Mouse (Mus musculus) intestine, embryonic 15.5 days (tissue): Measurements from ENCODE around the gene Irs2. TPM values are rescaled to one million over a fixed set of nuclear protein-coding genes. Genes with fewer than 3 reads are reported as not detected.

Source experiments
- ATAC-seq: fragments of 200-750 bp; cut with Nextera tagmentation; 2 replicates; pipeline ENCODE4 v1.8.0; 2017; ENCODE audit warnings: moderate TSS enrichment, moderate library complexity
- H3K27ac ChIP-seq: fragments of 300-500 bp; sonication (generic); 2 replicates; pipeline ENCODE4 v1.5.1; 2015; ENCODE audit warnings: mild to moderate bottlenecking, inconsistent platforms
- H3K27me3 ChIP-seq: fragments of 300-500 bp; sonication (generic); replicated peaks from 2 replicates; pipeline ENCODE4 v1.6.1; 2015; ENCODE audit warnings: inconsistent platforms
- H3K36me3 ChIP-seq: fragments of 300-500 bp; sonication (generic); 2 replicates; pipeline ENCODE4 v1.6.1; 2015; ENCODE audit warnings: inconsistent platforms
- H3K4me1 ChIP-seq: fragments of 300-500 bp; sonication (generic); replicated peaks from 2 replicates; pipeline ENCODE4 v1.6.1; 2015; ENCODE audit warnings: inconsistent platforms
- H3K4me2 ChIP-seq: fragments of 300-500 bp; sonication (generic); replicated peaks from 2 replicates; pipeline ENCODE4 v1.6.1; 2015; ENCODE audit warnings: mild to moderate bottlenecking, inconsistent platforms
- H3K4me3 ChIP-seq: fragments of 300-500 bp; sonication (generic); replicated peaks from 2 replicates; pipeline ENCODE4 v1.5.1; 2015; ENCODE audit warnings: inconsistent platforms
- H3K9ac ChIP-seq: fragments of 300-500 bp; sonication (generic); 2 replicates; pipeline ENCODE4 v1.6.1; 2015; ENCODE audit warnings: inconsistent platforms
- H3K9me3 ChIP-seq: fragments of 300-500 bp; sonication (generic); 2 replicates; pipeline ENCODE4 v1.6.1; 2016; ENCODE audit warnings: inconsistent platforms
- WGBS: fragments of 180-500 bp; shearing (Covaris S2); methylation state at CpG from one replicate; pipeline ENCODE4 v1.1.7; 2015; 5-methylcytosine and 5-hydroxymethylcytosine counted together
- polyA plus RNA-seq: library from polyadenylated mRNA; unstranded; fragments of >200 nt; fragmentation: Nextera tagmentation; extraction: Ambion mirVana; gene quantifications from 2 replicates; pipeline ENCODE4 v1.2.1, GENCODE M21; 2015

Irs2 gene
- polyA plus RNA-seq, 1 experiment from 2014 or later: 6.1 TPM

- H3K4me1 ChIP-seq: peaks cover 39% of the 10 kb centered on the region
- H3K27ac ChIP-seq: peak overlapping the region; percentile 14; the same call in 1 of the 2 replicates
- ATAC-seq: no peak
These were observed 12.5 kb downstream of the Irs2 start for GRCm38 (mm10) chr8:10995756-10996155.

DNA sequence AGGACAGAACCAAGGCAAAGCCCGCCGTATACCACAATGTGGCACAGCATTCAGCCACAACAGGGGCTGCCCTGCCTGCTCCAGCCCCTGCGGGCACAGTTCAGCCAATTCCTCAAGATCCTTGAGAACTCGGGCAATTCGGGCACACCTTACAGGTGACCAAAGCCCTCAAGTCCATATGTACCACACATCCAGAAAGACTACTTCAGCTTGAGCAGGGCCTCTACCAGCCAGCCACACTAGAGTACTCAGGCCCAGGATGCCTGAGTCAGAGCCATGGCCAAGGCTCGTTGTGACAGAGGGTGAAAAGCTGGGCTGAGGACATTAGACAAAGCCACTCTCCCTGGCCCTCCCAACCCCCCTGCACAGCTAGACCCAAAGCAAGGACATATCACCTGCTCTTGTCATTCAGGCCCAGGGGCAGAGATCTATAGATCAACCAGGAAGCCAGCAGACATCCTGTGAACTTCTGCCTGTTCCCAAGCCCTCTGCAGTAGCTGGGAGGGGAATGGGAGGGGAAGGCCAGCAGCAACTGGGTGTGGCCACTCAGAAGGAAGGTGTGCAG is 13.8 kb downstream of the Irs2 start:
- Histone ChIP-seq H3K4me2 (no peak overlapping the region), H3K27me3 (no peaks in the 10 kb centered on the region), H3K4me3 (no peak overlapping the region), H3K27ac (no peak overlapping the region), H3K4me1 (peaks cover 40% of the 10 kb centered on the region), H3K36me3 (0 out of 2 replicates have a peak, but pooled peaks cover 5% of the 10 kb centered on the region), H3K9me3 (no peaks in the 10 kb centered on the region), H3K9ac (no peak overlapping the region; the same call in 1 of the 2 replicates)
- WGBS: 93% methylated on average over 6 of the region's 6 CpGs
- ATAC-seq: peak; percentile 53

More at GRCm38 (mm10) chr8:10995756-10996155, 12.5 kb downstream of the Irs2 start:
- no peaks in the 10 kb centered on the region for H3K27me3 ChIP-seq
- no peak overlapping the region for H3K4me3 ChIP-seq
- WGBS: 53% methylated on average over 2 of the region's 2 CpGs
- no peaks in the 10 kb centered on the region for H3K9me3 ChIP-seq
- 0 out of 2 replicates have a peak, but pooled peaks cover 5% of the 10 kb centered on the region for H3K36me3 ChIP-seq
- no peak overlapping the region for H3K9ac ChIP-seq
- no peak overlapping the region for H3K4me2 ChIP-seq

DNA sequence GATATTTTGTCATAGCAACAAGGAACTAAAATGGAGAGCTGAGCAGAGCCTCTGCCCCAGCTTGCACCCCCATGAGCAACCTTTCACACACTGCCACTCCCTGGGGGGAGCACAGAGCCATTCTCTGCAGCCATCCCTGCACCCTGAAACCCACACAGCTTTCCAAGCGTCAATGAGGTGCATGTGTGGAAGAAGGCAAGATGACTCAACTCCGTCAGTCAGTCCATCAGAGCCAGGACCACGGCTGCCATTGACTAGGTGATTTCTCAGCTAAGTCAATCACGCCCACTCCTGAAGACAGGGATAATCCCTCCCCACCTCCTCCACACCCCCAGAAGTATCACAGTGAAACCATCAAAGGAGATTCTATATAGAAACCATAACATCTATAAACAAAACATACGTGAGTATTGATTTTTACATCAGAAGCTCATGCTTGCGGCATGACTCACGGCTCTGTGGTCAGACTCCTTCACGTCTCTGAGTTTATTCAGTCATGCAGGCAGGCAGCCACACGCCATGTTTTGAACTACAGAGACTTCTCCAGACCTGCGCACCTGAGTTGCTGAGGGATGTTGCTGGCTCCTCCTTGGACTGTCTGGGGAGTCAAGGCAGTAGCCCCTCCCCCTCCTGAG is 14.6 kb downstream of the Irs2 start:
- H3K27me3 ChIP-seq: no peaks in the 10 kb centered on the region
- no peak overlapping the region for H3K4me2 ChIP-seq
- WGBS: 78% methylated on average over 10 of the region's 10 CpGs
- H3K36me3 ChIP-seq: 0 out of 2 replicates have a peak, but pooled peaks cover 5% of the 10 kb centered on the region
- no peak overlapping the region for H3K4me3 ChIP-seq
- peaks cover 43% of the 10 kb centered on the region for H3K4me1 ChIP-seq
- H3K9me3 ChIP-seq: no peaks in the 10 kb centered on the region
- no peak overlapping the region for H3K9ac ChIP-seq
- no peak overlapping the region for H3K27ac ChIP-seq
- ATAC-seq: no peak

GRCm38 (mm10) chr8:10992081-10992480 is 16.2 kb downstream of the Irs2 start:
- 76% methylated on average over 8 of the region's 8 CpGs for WGBS
- Histone ChIP-seq H3K27ac (no peak overlapping the region), H3K27me3 (no peaks in the 10 kb centered on the region), H3K9ac (no peak overlapping the region), H3K9me3 (no peaks in the 10 kb centered on the region), H3K4me3 (no peak overlapping the region), H3K4me2 (no peak overlapping the region), H3K36me3 (no peaks in the 10 kb centered on the region), H3K4me1 (peaks cover 48% of the 10 kb centered on the region)
- ATAC-seq: no peak

DNA sequence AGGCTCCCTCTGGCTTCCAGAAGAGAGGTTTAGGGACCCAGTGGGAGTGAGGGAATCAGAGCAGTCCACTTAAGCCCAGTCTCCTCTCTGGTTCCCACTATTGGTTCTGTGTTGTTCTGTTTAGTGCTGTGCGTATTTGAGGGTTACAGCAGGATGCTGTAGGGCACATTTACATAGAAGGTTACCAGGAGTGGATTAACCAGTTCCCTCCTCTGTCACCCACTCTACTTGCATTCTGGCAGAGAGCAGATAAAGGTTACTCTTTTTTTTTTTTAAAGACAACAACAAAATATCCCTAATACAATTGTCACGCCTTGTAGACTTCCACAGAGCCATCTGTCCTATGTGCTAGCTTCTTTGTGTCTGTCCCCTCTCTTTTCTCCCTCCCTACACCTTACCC is 16.9 kb downstream of the Irs2 start:
- no peak for ATAC-seq
- 75% methylated on average over 2 of the region's 2 CpGs for WGBS
- no peaks in the 10 kb centered on the region for H3K9me3 ChIP-seq
- peaks cover 5% of the 10 kb centered on the region for H3K36me3 ChIP-seq
- no peak overlapping the region for H3K4me2 ChIP-seq
- H3K27ac ChIP-seq: no peak overlapping the region
- H3K4me3 ChIP-seq: no peak overlapping the region
- no peaks in the 10 kb centered on the region for H3K27me3 ChIP-seq
- peaks cover 45% of the 10 kb centered on the region for H3K4me1 ChIP-seq
- 0 out of 2 replicates have a peak overlapping the region, but pooled peaks have one; percentile 0 for H3K9ac ChIP-seq

DNA sequence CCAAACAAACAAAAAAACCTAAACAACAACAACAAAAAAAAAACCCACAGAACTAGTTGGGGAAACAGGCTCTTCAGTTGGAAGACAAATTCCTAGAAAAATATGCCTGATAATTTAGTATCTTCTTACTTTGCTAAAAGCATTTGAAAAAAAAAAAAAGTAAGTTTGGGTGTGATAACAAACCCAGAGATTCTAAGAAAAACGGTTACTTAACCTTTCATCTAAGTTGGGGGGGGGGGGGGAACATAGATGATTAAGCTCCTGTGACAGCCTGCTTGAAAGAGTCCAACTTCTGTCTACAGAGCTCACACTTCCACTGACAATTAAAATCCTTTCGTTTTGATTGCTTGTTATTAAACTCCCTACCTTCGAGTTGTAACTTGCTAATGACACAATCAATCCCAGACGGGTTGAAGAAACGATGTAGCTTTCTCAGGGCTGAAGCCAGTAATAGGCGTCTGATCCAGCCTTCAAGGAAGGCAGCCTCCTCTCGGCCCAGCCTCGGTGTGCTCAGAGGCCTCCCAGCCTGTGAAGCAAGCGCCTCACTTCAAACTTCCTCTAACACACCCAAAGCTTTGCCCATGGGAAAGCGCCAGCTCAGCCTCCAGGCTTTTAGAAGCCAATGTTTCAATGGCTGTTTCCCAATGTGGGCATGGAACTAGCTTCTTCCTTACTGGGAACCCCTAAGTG is 17.7 kb downstream of the Irs2 start:
- Histone ChIP-seq H3K4me3 (no peak overlapping the region), H3K4me1 (peaks cover 43% of the 10 kb centered on the region), H3K36me3 (peaks cover 12% of the 10 kb centered on the region), H3K27ac (no peak overlapping the region), H3K9ac (0 out of 2 replicates have a peak overlapping the region, but pooled peaks have one; percentile 0), H3K9me3 (no peaks in the 10 kb centered on the region), H3K27me3 (no peaks in the 10 kb centered on the region), H3K4me2 (no peak overlapping the region)
- ATAC-seq: peak; percentile 50; the same call in 1 of the 2 replicates
- 38% methylated on average over 10 of the region's 10 CpGs for WGBS

GRCm38 (mm10) chr8:10989946-10990345 is 18.3 kb downstream of the Irs2 start:
- WGBS: 84% methylated on average over 3 of the region's 3 CpGs
- Histone ChIP-seq H3K9ac (no peak overlapping the region), H3K36me3 (peaks cover 15% of the 10 kb centered on the region)

DNA sequence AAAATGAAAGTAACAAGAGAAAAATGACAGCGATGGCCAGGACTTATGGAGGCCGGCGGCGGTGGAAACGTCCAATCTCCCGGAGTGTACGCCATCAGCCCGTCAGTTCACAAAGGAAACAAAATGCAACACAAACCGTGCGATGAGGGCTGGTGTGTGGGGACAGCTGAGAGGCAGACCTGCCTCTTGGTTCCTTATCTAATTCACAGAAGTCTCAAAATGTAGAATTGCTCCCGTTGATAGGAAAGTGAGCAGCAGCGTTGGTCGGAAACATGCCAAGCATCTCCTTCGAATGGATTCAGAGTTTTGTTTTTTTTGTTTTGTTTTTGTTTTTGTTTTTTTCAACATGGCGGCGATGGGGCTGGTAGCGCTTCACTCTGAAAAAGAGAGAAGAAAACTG is 21.6 kb downstream of the Irs2 start:
- peaks cover 15% of the 10 kb centered on the region for H3K36me3 ChIP-seq
- peaks cover 19% of the 10 kb centered on the region for H3K4me1 ChIP-seq
- WGBS: 95% methylated on average over 17 of the region's 17 CpGs
- H3K9me3 ChIP-seq: no peaks in the 10 kb centered on the region
- no peak overlapping the region for H3K9ac ChIP-seq
- H3K27me3 ChIP-seq: no peaks in the 10 kb centered on the region
- no peak overlapping the region for H3K4me3 ChIP-seq
- no peak overlapping the region for H3K27ac ChIP-seq
- no peak overlapping the region for H3K4me2 ChIP-seq
- ATAC-seq: no peak

More at GRCm38 (mm10) chr8:10989946-10990345, 18.3 kb downstream of the Irs2 start:
- H3K27me3 ChIP-seq: no peaks in the 10 kb centered on the region
- H3K4me2 ChIP-seq: no peak overlapping the region
- ATAC-seq: no peak
- H3K27ac ChIP-seq: no peak overlapping the region
- H3K4me1 ChIP-seq: peaks cover 36% of the 10 kb centered on the region
- no peaks in the 10 kb centered on the region for H3K9me3 ChIP-seq
- H3K4me3 ChIP-seq: no peak overlapping the region

GRCm38 (mm10) chr8:10985064-10985463 is 23.2 kb downstream of the Irs2 start:
- Histone ChIP-seq H3K4me3 (no peak overlapping the region), H3K9ac (no peak overlapping the region), H3K27ac (no peak overlapping the region), H3K9me3 (no peaks in the 10 kb centered on the region), H3K4me2 (no peak overlapping the region), H3K4me1 (peaks cover 13% of the 10 kb centered on the region), H3K36me3 (peaks cover 15% of the 10 kb centered on the region), H3K27me3 (no peaks in the 10 kb centered on the region)
- 78% methylated on average over 7 of the region's 7 CpGs for whole genome bisulfite sequencing
- no peak for ATAC-seq

DNA sequence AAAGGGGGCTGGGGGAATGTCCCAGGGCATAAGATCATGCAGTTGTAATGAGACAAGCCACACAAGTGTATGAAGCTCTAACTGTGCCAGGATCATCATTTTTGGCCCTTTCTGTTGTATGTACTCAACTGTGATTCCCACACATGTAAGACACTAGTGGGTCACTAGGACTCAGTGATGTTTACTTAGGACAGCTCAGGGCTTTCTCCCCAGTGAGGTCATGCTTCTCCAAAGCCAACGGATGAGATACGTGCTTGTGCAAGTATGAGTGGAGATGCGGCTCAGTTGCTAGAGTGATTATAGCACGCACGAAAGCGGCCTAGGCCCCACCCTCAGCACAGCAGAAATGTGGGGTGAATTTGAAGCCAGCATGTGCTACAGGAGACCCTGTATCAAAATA is 27.4 kb downstream of the Irs2 start:
- H3K4me3 ChIP-seq: no peak overlapping the region
- H3K4me1 ChIP-seq: peaks cover 30% of the 10 kb centered on the region
- no peak overlapping the region for H3K27ac ChIP-seq
- no peak for ATAC-seq
- H3K27me3 ChIP-seq: no peaks in the 10 kb centered on the region
- no peak overlapping the region for H3K9ac ChIP-seq
- no peak overlapping the region for H3K4me2 ChIP-seq
- 87% methylated on average over 6 of the region's 6 CpGs for WGBS
- no peaks in the 10 kb centered on the region for H3K9me3 ChIP-seq
- 0 out of 2 replicates have a peak, but pooled peaks cover 7% of the 10 kb centered on the region for H3K36me3 ChIP-seq

- Histone ChIP-seq H3K4me1 (peaks cover 38% of the 10 kb centered on the region), H3K9ac (no peak overlapping the region), H3K4me3 (no peak overlapping the region), H3K27me3 (no peaks in the 10 kb centered on the region), H3K36me3 (no peaks in the 10 kb centered on the region), H3K9me3 (no peaks in the 10 kb centered on the region), H3K4me2 (no peak overlapping the region), H3K27ac (no peak overlapping the region)
- ATAC-seq: no peak
- 56% methylated on average over 7 of the region's 7 CpGs for WGBS
These were observed 28.3 kb downstream of the Irs2 start for GRCm38 (mm10) chr8:10979916-10980315.

DNA sequence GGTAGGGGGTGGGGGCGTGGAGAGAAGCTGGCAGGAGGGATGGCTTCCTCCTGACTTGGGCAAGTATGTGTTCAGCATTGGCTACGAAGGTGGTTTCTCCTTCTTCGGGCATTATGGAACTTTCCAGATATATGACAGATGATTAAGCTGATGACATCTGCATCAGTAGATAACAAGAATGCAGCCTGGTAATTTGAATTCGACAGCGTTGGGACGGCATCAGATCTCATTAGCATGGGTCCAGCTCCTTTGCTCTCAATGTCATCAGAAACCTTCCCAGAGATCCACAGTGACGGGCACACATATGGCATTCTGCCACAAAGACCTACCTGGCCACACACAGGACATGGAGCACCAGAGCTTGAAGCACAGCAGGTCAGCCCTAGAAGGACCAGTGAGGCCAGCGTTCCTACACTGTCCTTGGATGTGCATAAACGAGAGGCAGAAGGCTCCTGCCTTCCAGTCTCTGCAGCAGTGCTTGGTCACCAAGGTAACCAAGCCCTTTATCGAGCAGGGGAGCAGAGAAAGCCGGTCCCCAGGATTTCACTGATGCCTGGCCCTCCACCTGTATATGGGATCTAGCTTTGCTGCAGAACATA is 29.0 kb downstream of the Irs2 start:
- Histone ChIP-seq H3K4me2 (no peak overlapping the region), H3K4me1 (peaks cover 40% of the 10 kb centered on the region), H3K9me3 (no peaks in the 10 kb centered on the region), H3K27ac (no peak overlapping the region), H3K27me3 (no peaks in the 10 kb centered on the region), H3K9ac (no peak overlapping the region), H3K36me3 (no peaks in the 10 kb centered on the region), H3K4me3 (no peak overlapping the region)
- ATAC-seq: no peak
- WGBS: 66% methylated on average over 11 of the region's 11 CpGs
